Mouse (Mus musculus) heart, postnatal 4 days (tissue): ENCODE measurements at regions not wholly inside any gene's neighbourhood (a gene's known extent, or its start where the extent isn't known, plus 50 kb on each side); places are given as distances from the start of the nearest gene placed in this dataset.

ENCODE experiments used
- DNase-seq: peaks from one replicate; pipeline ENCODE4 v3.0.0; 2021
- microRNA-seq, 2 experiments: library from miRNA; unstranded; fragments of <30 nt; microRNA quantifications; one replicate each; pipeline ENCODE4 v1.2.0; 2021 to 2022

- DNase-seq, result no peak
Observed at GRCm38 (mm10) chr13:60514806-60515205, 86.9 kb upstream of the Dapk1 start.

GRCm38 (mm10) chr13:60518010-60518409, 83.7 kb upstream of the Dapk1 start:
- no peak for DNase-seq

GRCm38 (mm10) chr13:60519708-60520107, 82.0 kb upstream of the Dapk1 start:
- DNase-seq, result no peak

- no peak for DNase-seq
Observed at GRCm38 (mm10) chr13:60522719-60523450, 78.9 kb upstream of the Dapk1 start.

GRCm38 (mm10) chr13:60527806-60528205, 73.9 kb upstream of the Dapk1 start:
- DNase-seq, result no peak

GRCm38 (mm10) chr13:60528819-60529218, 72.9 kb upstream of the Dapk1 start:
- DNase-seq, result no peak

- DNase-seq, result no peak
Observed at GRCm38 (mm10) chr13:60529381-60530069, 72.2 kb upstream of the Dapk1 start.

- no peak for DNase-seq
Observed at GRCm38 (mm10) chr13:60533871-60534427, 67.8 kb upstream of the Dapk1 start.

- DNase-seq, result no peak
Observed at GRCm38 (mm10) chr13:60534501-60534900, 67.2 kb upstream of the Dapk1 start.

- no peak for DNase-seq
Observed at GRCm38 (mm10) chr13:60535045-60535444, 66.7 kb upstream of the Dapk1 start.

- DNase-seq, result no peak
Observed at GRCm38 (mm10) chr13:60536725-60537124, 65.0 kb upstream of the Dapk1 start.

GRCm38 (mm10) chr13:60538110-60538509, 63.6 kb upstream of the Dapk1 start:
- no peak for DNase-seq

- DNase-seq, result no peak
Observed at GRCm38 (mm10) chr13:60541165-60541564, 60.6 kb upstream of the Dapk1 start.

GRCm38 (mm10) chr13:60544363-60544762, 57.4 kb upstream of the Dapk1 start:
- no peak for DNase-seq

- no peak for DNase-seq
Observed at GRCm38 (mm10) chr13:60545999-60546733, 55.6 kb upstream of the Dapk1 start.

Small RNAs in the stretch of these regions (microRNA-seq; reads per million reads assigned to microRNA genes)
- gene Gm24999 (0 reads per million in 2 experiments), gene Gm25000 (0 reads per million in 2 experiments)
